Mouse (Mus musculus): ENCODE results near the gene Olfr175-ps1. TPM values are rescaled to one million over a fixed set of nuclear protein-coding genes. Genes with fewer than 3 reads are reported as not detected.

Gene Olfr175-ps1
- not detected for total RNA-seq (2021)
- long read RNA-seq, experiment 1, result 0 reads
- long read RNA-seq, experiment 2, result 0 reads

DNA sequence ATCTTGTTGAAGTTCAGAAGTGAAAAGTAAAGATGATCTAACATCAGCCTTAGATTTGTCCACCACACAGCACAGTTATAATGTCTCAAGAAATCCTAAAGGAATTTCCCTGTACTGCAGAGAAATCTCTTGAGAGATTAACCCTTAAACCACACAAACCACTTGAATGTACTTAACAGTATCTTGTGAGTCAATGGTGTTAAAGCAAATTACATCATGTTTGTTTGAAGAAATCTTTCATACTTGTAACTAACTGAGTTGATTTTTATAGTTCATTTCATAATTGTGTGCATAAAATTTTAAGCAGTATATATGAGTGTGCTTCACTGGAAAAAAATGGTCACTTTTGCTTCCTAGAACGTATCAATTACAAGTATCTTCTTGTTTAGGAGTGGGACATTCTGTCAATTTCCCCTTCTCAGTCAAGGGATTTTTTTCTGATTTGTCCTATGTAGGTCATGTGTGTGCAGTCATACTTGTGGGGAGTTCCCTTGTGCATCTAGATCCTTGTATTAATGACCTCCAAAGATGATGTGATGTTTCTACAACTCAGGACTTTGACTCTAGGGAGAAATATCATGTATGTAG lies at the start of gene Olfr175-ps1:
Gene Olfr175-ps1 (minus strand): TSS at position 51 of the 588 bp plus-strand sequence.
- Histone ChIP-seq H3K27ac (no peak within 1 kb of the TSS), H3K4me3 (no peak within 1 kb of the TSS)
- no peak for TF ChIP-seq CTCF (IDR thresholded peaks at IDR 0.05)
- intact Hi-C loops (cut with DNase I), result no loop called here
- DNase-seq, result no peak

DNA sequence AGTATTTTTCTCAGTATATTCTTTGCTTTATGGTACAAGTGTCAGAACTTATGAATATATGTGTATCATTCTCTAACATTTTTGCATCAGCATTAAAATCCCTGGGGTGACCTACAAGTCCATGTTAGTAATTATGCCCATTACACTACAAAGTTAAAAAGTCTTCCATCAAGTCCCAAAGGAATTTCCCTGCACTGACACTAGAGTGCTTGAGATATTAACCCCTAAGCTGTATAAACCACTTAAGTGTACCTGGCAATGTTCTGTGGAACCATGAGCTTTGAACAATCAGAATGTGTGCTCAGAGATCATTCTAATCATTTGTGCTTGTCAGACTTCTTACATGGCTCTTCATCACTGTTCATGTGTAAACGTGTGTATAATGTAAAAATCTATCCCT lies 48.1 kb upstream of the Olfr175-ps1 start, which contains the start of gene Olfr177:
Gene Olfr177 (minus strand): TSS at position 101 of the 400 bp plus-strand sequence.
- intact Hi-C loops (cut with DNase I), result no loop called here
- no peak within 1 kb of the TSS for H3K27ac ChIP-seq
- DNase-seq, result no peak
- TF ChIP-seq CTCF (IDR thresholded peaks at IDR 0.05), result no peak
- H3K4me3 ChIP-seq, result no peak within 1 kb of the TSS

DNA sequence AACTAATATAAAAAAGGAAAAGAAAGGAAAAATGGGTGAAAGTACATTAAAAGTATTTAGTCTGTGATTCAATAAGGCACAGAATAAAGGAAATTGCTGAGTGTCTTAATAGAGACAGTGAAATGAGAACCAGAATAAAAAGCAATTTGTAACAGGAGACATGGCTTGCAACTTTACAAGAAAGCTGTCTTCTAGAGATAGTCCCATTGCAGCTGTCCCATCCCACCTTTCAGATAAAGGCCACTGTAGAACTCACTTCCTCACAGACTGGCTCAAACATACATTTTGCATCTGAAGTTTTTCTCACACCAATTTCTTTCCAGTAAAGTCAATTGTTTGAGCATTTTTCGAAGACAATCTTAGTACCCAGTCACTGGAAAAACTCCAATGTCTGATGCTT lies 34.9 kb upstream of the Olfr175-ps1 start:
- no peak for DNase-seq
- H3K27ac ChIP-seq, result no peak overlapping the region
- H3K4me3 ChIP-seq, result no peak overlapping the region
- TF ChIP-seq CTCF (IDR thresholded peaks at IDR 0.05), result no peak
- intact Hi-C loops (cut with DNase I), result no loop called here

DNA sequence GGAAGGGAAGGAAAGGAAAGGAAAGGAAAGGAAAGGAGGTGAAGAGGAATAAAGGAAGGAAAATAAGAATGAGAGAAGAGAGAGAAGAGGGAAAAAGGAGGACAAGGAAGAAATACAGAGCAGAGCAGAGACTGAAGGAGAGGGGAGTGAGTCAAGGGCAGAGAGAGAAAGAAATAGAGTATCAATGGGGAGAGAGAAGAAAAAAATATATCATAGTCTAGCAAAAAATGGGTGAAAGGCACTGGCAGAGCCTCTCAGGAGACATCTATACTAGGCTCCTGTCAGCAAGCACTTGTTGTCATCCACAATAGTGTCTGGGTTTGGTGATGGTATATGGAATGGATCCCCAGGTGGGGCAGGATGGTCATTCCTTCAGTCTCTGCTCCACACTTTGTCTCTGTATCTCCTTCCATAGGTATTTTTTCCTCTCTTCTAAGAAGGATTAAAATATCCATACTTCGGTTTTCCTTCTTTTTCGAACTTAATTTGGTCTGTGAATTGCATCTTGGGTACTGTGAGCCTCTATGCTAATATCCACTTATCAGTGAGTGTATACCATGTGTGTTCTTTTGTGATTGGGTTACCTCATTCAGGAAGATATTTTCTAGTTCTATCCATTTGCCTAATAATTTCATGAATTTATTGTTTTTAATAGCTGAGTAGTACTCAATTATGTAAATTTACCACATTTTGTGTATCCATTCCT lies 33.6 kb upstream of the Olfr175-ps1 start:
- no peak overlapping the region for H3K27ac ChIP-seq
- no peak for DNase-seq
- TF ChIP-seq CTCF (IDR thresholded peaks at IDR 0.05), result no peak
- intact Hi-C loops (cut with DNase I), result no loop called here
- H3K4me3 ChIP-seq, result no peak overlapping the region

DNA sequence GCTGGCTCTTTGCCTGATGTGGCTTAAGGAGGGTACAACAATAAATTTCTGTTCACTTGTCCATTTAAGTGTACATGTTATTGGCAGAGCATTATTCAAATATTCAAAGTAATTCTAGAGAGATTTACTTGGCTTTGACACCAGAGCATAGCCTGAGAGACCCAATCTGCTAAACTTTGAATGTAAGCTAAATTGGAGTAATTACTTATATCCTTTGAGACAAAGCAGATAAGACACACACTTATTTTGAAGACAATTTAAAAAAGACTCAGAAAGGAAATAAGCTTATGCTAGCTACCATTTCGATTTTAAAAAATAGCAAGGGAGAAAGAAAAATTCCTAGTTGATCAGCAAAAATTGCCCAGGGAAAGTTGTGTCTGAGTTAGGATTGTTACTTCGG lies 26.4 kb downstream of the Olfr175-ps1 start, which contains the start of gene Olfr173:
Gene Olfr173 (minus strand): TSS at position 101 of the 400 bp plus-strand sequence.
- intact Hi-C loops (cut with DNase I), result no loop called here
- DNase-seq, result no peak
- no peak within 1 kb of the TSS for H3K4me3 ChIP-seq
- no peak for TF ChIP-seq CTCF (IDR thresholded peaks at IDR 0.05)
- H3K27ac ChIP-seq, result no peak within 1 kb of the TSS

Other genes with a start within 250 kb of the Olfr175-ps1 start
- gene Gm813, start 209.8 kb downstream of the Olfr175-ps1 start, total RNA-seq (2021), result not detected
- not detected for gene E330017A01Rik, start 188.0 kb downstream of the Olfr175-ps1 start, total RNA-seq (2021)
- gene Cpox, start 156.5 kb downstream of the Olfr175-ps1 start, total RNA-seq (2021), result 10 to 100 TPM; 20.2 to 25.4 TPM
- gene Gpr15, start 107.7 kb downstream of the Olfr175-ps1 start, total RNA-seq (2021), result not detected
- 10 to 100 TPM; 64.8 to 82.8 TPM for gene Cldnd1, start 98.9 kb downstream of the Olfr175-ps1 start, total RNA-seq (2021)
- gene Olfr172, start 63.6 kb downstream of the Olfr175-ps1 start, total RNA-seq (2021), result not detected
- not detected for gene Olfr173, start 26.5 kb downstream of the Olfr175-ps1 start, total RNA-seq (2021)
- not detected for gene Olfr177, start 48.0 kb upstream of the Olfr175-ps1 start, total RNA-seq (2021)
- not detected for gene Olfr178, start 65.3 kb upstream of the Olfr175-ps1 start, total RNA-seq (2021)
- not detected for gene Olfr181, start 102.0 kb upstream of the Olfr175-ps1 start, total RNA-seq (2021)
- not detected for gene Olfr180, start 102.6 kb upstream of the Olfr175-ps1 start, total RNA-seq (2021)
- not detected for gene Olfr183, start 168.6 kb upstream of the Olfr175-ps1 start, total RNA-seq (2021)
- not detected for gene Olfr186, start 203.5 kb upstream of the Olfr175-ps1 start, total RNA-seq (2021)
- gene Olfr187, start 213.0 kb upstream of the Olfr175-ps1 start, total RNA-seq (2021), result not detected

Measured in gastrocnemius, adult 2 months (tissue).